Mouse (Mus musculus): ENCODE data around the gene Gm26741. TPM values are rescaled to one million over a fixed set of nuclear protein-coding genes. Genes with fewer than 3 reads are reported as not detected.

The Gm26741 gene
- polyA plus RNA-seq, 1 experiment = not detected

DNA sequence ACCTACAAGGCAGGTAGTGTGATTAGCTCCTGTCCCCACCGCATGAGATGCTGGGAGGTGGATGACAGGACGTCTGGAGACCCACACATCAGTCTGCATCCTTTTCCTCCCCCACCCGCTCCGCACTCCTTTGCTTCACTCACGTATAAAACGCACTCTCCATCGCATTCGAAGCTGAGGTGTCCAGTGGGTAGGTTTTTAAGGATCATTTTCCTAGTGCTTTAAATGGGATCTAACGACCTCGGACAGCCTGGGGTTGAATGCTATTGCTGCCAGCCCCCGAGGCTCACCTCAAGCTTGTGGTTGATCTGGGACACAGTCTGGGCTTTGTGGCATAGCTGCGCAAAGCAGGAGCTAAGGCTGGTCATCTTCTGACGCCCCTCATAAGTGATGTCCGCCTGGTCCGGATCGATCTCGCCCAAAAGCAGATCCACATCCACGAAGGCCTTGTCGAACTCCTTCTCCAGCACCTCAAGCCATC is 22.8 kb downstream of the Gm26741 start:
- under 1% methylated on average over 19 of the region's 19 CpGs for WGBS
- H3K27me3 ChIP-seq (ENCODE audit: control insufficient read depth, insufficient read depth, low read length) = no peaks in the 10 kb centered on the region

GRCm38 (mm10) chr10:52381845-52382591 is 23.5 kb downstream of the Gm26741 start, which contains the start of gene Gopc:
TSS of gene Gopc (minus strand) at chr10:52382124.
- Histone ChIP-seq H3K4me1 (ENCODE audit: control insufficient read depth, insufficient read depth, insufficient read length, low read length) (no peaks in the 10 kb centered on the region), H3K27ac (ENCODE audit: insufficient read depth, low read depth, low read length) (peak within 1 kb of the TSS; percentile 94), H3K27me3 (ENCODE audit: control insufficient read depth, insufficient read depth, low read length) (no peaks in the 10 kb centered on the region), H3K4me3 (ENCODE audit: low read depth, low read length) (peak within 1 kb of the TSS; percentile 83), H3K36me3 (ENCODE audit: control insufficient read depth, insufficient read depth, low read length) (no peaks in the 10 kb centered on the region)
- WGBS = under 1% methylated on average over 65 of the region's 71 CpGs
- no peak for TF ChIP-seq CTCF (IDR thresholded peaks at IDR 0.05; ENCODE audit: extremely low read depth, insufficient read length, insufficient replicate concordance, low read depth, low read length)
- peak; percentile 72 for TF ChIP-seq POLR2A (IDR thresholded peaks at IDR 0.05; ENCODE audit: low read depth, low read length)

More for the DNA sequence above, 22.8 kb downstream of the Gm26741 start:
- Histone ChIP-seq H3K4me3 (ENCODE audit: low read depth, low read length) (peak overlapping the region; percentile 83), H3K4me1 (ENCODE audit: control insufficient read depth, insufficient read depth, insufficient read length, low read length) (no peaks in the 10 kb centered on the region), H3K27ac (ENCODE audit: insufficient read depth, low read depth, low read length) (0 out of 2 replicates have a peak overlapping the region, but pooled peaks have one; percentile 21), H3K36me3 (ENCODE audit: control insufficient read depth, insufficient read depth, low read length) (no peaks in the 10 kb centered on the region)
- TF ChIP-seq POLR2A (IDR thresholded peaks at IDR 0.05; ENCODE audit: low read depth, low read length) (no peak), CTCF (IDR thresholded peaks at IDR 0.05; ENCODE audit: extremely low read depth, insufficient read length, insufficient replicate concordance, low read depth, low read length) (no peak)

DNA sequence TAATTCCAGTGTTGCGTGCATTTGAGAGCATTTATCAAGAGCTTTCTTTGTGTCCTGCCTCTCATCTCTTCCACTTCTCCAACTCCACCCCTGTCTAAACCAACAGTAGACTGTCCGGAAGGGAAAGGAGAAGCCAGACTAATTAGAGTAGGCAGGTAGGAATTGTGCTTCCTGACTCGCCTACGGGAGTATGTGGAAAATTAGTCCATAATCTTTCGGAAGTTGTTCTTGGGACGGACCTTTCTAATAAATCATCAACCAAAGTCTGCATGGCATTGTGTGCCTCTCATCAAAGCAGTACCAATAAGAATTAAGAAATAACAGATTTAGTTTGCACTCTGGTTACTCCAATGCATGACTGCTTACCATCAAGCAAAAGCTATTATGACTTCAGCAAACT is 24.5 kb downstream of the Gm26741 start:
- Histone ChIP-seq H3K27me3 (ENCODE audit: control insufficient read depth, insufficient read depth, low read length) (no peaks in the 10 kb centered on the region), H3K4me3 (ENCODE audit: low read depth, low read length) (no peak overlapping the region), H3K4me1 (ENCODE audit: control insufficient read depth, insufficient read depth, insufficient read length, low read length) (no peaks in the 10 kb centered on the region), H3K36me3 (ENCODE audit: control insufficient read depth, insufficient read depth, low read length) (no peaks in the 10 kb centered on the region), H3K27ac (ENCODE audit: insufficient read depth, low read depth, low read length) (peak overlapping the region; percentile 42; the same call in 1 of the 2 replicates)
- WGBS = 23% methylated on average over 6 of the region's 6 CpGs
- TF ChIP-seq POLR2A (IDR thresholded peaks at IDR 0.05; ENCODE audit: low read depth, low read length) = no peak
- TF ChIP-seq CTCF (IDR thresholded peaks at IDR 0.05; ENCODE audit: extremely low read depth, insufficient read length, insufficient replicate concordance, low read depth, low read length) = no peak

GRCm38 (mm10) chr10:52383522-52383921 is 25.0 kb downstream of the Gm26741 start:
- no peaks in the 10 kb centered on the region for H3K4me1 ChIP-seq (ENCODE audit: control insufficient read depth, insufficient read depth, insufficient read length, low read length)
- H3K36me3 ChIP-seq (ENCODE audit: control insufficient read depth, insufficient read depth, low read length) = no peaks in the 10 kb centered on the region
- H3K4me3 ChIP-seq (ENCODE audit: low read depth, low read length) = no peak overlapping the region
- no peaks in the 10 kb centered on the region for H3K27me3 ChIP-seq (ENCODE audit: control insufficient read depth, insufficient read depth, low read length)
- 85% methylated on average over 1 of the region's 1 CpGs for WGBS
- H3K27ac ChIP-seq (ENCODE audit: insufficient read depth, low read depth, low read length) = no peak overlapping the region
- no peak for TF ChIP-seq POLR2A (IDR thresholded peaks at IDR 0.05; ENCODE audit: low read depth, low read length)
- no peak for TF ChIP-seq CTCF (IDR thresholded peaks at IDR 0.05; ENCODE audit: extremely low read depth, insufficient read length, insufficient replicate concordance, low read depth, low read length)

GRCm38 (mm10) chr10:52384823-52385610 is 26.4 kb downstream of the Gm26741 start:
- H3K4me1 ChIP-seq (ENCODE audit: control insufficient read depth, insufficient read depth, insufficient read length, low read length) = no peaks in the 10 kb centered on the region
- H3K27ac ChIP-seq (ENCODE audit: insufficient read depth, low read depth, low read length) = no peak overlapping the region
- H3K36me3 ChIP-seq (ENCODE audit: control insufficient read depth, insufficient read depth, low read length) = no peaks in the 10 kb centered on the region
- TF ChIP-seq CTCF (IDR thresholded peaks at IDR 0.05; ENCODE audit: extremely low read depth, insufficient read length, insufficient replicate concordance, low read depth, low read length) = no peak
- WGBS = 67% methylated on average over 8 of the region's 8 CpGs
- no peak overlapping the region for H3K4me3 ChIP-seq (ENCODE audit: low read depth, low read length)
- no peaks in the 10 kb centered on the region for H3K27me3 ChIP-seq (ENCODE audit: control insufficient read depth, insufficient read depth, low read length)

- Histone ChIP-seq H3K4me1 (ENCODE audit: control insufficient read depth, insufficient read depth, insufficient read length, low read length) (no peaks in the 10 kb centered on the region), H3K27ac (ENCODE audit: insufficient read depth, low read depth, low read length) (no peak overlapping the region), H3K36me3 (ENCODE audit: control insufficient read depth, insufficient read depth, low read length) (no peaks in the 10 kb centered on the region), H3K27me3 (ENCODE audit: control insufficient read depth, insufficient read depth, low read length) (no peaks in the 10 kb centered on the region), H3K4me3 (ENCODE audit: low read depth, low read length) (no peak overlapping the region)
- 80% methylated on average over 4 of the region's 4 CpGs for WGBS
- TF ChIP-seq POLR2A (IDR thresholded peaks at IDR 0.05; ENCODE audit: low read depth, low read length) (no peak), CTCF (IDR thresholded peaks at IDR 0.05; ENCODE audit: extremely low read depth, insufficient read length, insufficient replicate concordance, low read depth, low read length) (no peak)
These were observed 28.6 kb downstream of the Gm26741 start for GRCm38 (mm10) chr10:52387192-52387591.

GRCm38 (mm10) chr10:52388922-52389430 is 30.4 kb downstream of the Gm26741 start, which contains the start of gene Nepn:
TSS of gene Nepn (plus strand) at chr10:52388972.
- Histone ChIP-seq H3K4me1 (ENCODE audit: control insufficient read depth, insufficient read depth, insufficient read length, low read length) (no peaks in the 10 kb centered on the region), H3K27ac (ENCODE audit: insufficient read depth, low read depth, low read length) (no peak within 1 kb of the TSS), H3K4me3 (ENCODE audit: low read depth, low read length) (no peak within 1 kb of the TSS), H3K36me3 (ENCODE audit: control insufficient read depth, insufficient read depth, low read length) (no peaks in the 10 kb centered on the region), H3K27me3 (ENCODE audit: control insufficient read depth, insufficient read depth, low read length) (no peaks in the 10 kb centered on the region)
- WGBS = 82% methylated on average over 5 of the region's 5 CpGs
- TF ChIP-seq CTCF (IDR thresholded peaks at IDR 0.05; ENCODE audit: extremely low read depth, insufficient read length, insufficient replicate concordance, low read depth, low read length) (no peak), POLR2A (IDR thresholded peaks at IDR 0.05; ENCODE audit: low read depth, low read length) (no peak)

Measured in small intestine, adult 2 months (tissue).